Mouse (Mus musculus) limb, embryonic 15.5 days (tissue): Measurements from ENCODE around the gene Alx3. TPM values are rescaled to one million over a fixed set of nuclear protein-coding genes. Genes with fewer than 3 reads are reported as not detected.
"Not testable (repeated sequence)": the region's sequence is repeated elsewhere in the genome, so short reads cannot be mapped to it uniquely, and the experiment has no call there.

Source experiments
- ATAC-seq: fragments of 200-750 bp; cut with Nextera tagmentation; 2 replicates; pipeline ENCODE4 v1.8.0; 2017; ENCODE audit warnings: low read depth, moderate TSS enrichment; ENCODE audit not compliant: insufficient number of reproducible peaks, low FRiP score, low TSS enrichment
- H3K27ac ChIP-seq: fragments of 300-500 bp; sonication (generic); 2 replicates; pipeline ENCODE4 v1.5.1; 2015; ENCODE audit warnings: moderate library complexity, mild to moderate bottlenecking, inconsistent platforms
- H3K27me3 ChIP-seq: fragments of 300-500 bp; sonication (generic); 2 replicates; pipeline ENCODE4 v1.6.1; 2015; ENCODE audit warnings: inconsistent platforms
- H3K36me3 ChIP-seq: fragments of 300-500 bp; sonication (generic); 2 replicates; pipeline ENCODE4 v1.6.1; 2015; ENCODE audit warnings: inconsistent platforms
- H3K4me1 ChIP-seq: fragments of 300-500 bp; sonication (generic); 2 replicates; pipeline ENCODE4 v1.6.1; 2015; ENCODE audit warnings: inconsistent platforms
- H3K4me2 ChIP-seq: fragments of 300-500 bp; sonication (generic); 2 replicates; pipeline ENCODE4 v1.6.1; 2015; ENCODE audit warnings: mild to moderate bottlenecking, inconsistent platforms
- H3K4me3 ChIP-seq: fragments of 300-500 bp; sonication (generic); 2 replicates; pipeline ENCODE4 v1.5.1; 2015; ENCODE audit warnings: mild to moderate bottlenecking, inconsistent platforms
- H3K9ac ChIP-seq: fragments of 300-500 bp; sonication (generic); 2 replicates; pipeline ENCODE4 v1.6.1; 2015; ENCODE audit warnings: inconsistent platforms
- H3K9me3 ChIP-seq: fragments of 300-500 bp; sonication (generic); 2 replicates; pipeline ENCODE4 v1.6.1; 2016; ENCODE audit warnings: inconsistent platforms
- WGBS: fragments of 180-500 bp; shearing (Covaris S2); methylation state at CpG from one replicate; pipeline ENCODE4 v1.1.7; 2015; 5-methylcytosine and 5-hydroxymethylcytosine counted together
- polyA plus RNA-seq: library from polyadenylated mRNA; unstranded; fragments of >200 nt; fragmentation: Nextera tagmentation; extraction: Ambion mirVana; gene quantifications from 2 replicates; pipeline ENCODE4 v1.2.1, GENCODE M21; 2015

Alx3 gene
- polyA plus RNA-seq, 1 experiment from 2014 or later = 10.4 TPM

- WGBS = 88% methylated on average over 4 of the region's 4 CpGs
- Histone ChIP-seq H3K36me3 (peaks cover 41% of the 10 kb centered on the region), H3K9me3 (no peaks in the 10 kb centered on the region), H3K27me3 (no peaks in the 10 kb centered on the region), H3K4me3 (no peak overlapping the region), H3K9ac (no peak overlapping the region), H3K4me2 (no peak overlapping the region), H3K4me1 (peaks cover 14% of the 10 kb centered on the region), H3K27ac (no peak overlapping the region)
- no peak for ATAC-seq
These were observed 34.6 kb downstream of the Alx3 start for GRCm38 (mm10) chr3:107629411-107629810.

- peak; percentile 38 for ATAC-seq
- H3K27me3 ChIP-seq = no peaks in the 10 kb centered on the region
- H3K4me1 ChIP-seq = peaks cover 14% of the 10 kb centered on the region
- peak within 1 kb of the TSS; percentile 74 for H3K4me2 ChIP-seq
- H3K36me3 ChIP-seq = peaks cover 27% of the 10 kb centered on the region
- H3K9me3 ChIP-seq = no peaks in the 10 kb centered on the region
- peak within 1 kb of the TSS; percentile 95 for H3K27ac ChIP-seq
- WGBS = under 1% methylated on average over 48 of the region's 48 CpGs
- peak within 1 kb of the TSS; percentile 100 for H3K4me3 ChIP-seq
- peak within 1 kb of the TSS; percentile 99 for H3K9ac ChIP-seq
These were observed 36.1 kb downstream of the Alx3 start, which contains the start of gene Gm10961 for GRCm38 (mm10) chr3:107630682-107631522. TSS of gene Gm10961 (plus strand) at chr3:107631322.

- under 1% methylated on average over 35 of the region's 35 CpGs for WGBS
- peak within 1 kb of the TSS; percentile 99 for H3K9ac ChIP-seq
- H3K4me1 ChIP-seq = peaks cover 14% of the 10 kb centered on the region
- peak; percentile 91 for ATAC-seq
- peak within 1 kb of the TSS; percentile 100 for H3K4me3 ChIP-seq
- no peaks in the 10 kb centered on the region for H3K9me3 ChIP-seq
- no peaks in the 10 kb centered on the region for H3K27me3 ChIP-seq
- peak within 1 kb of the TSS; percentile 74 for H3K4me2 ChIP-seq
- H3K27ac ChIP-seq = peak within 1 kb of the TSS; percentile 95
- peaks cover 20% of the 10 kb centered on the region for H3K36me3 ChIP-seq
These were observed 36.7 kb downstream of the Alx3 start, which contains the start of gene Strip1 for GRCm38 (mm10) chr3:107631523-107631958. TSS of gene Strip1 (minus strand) at chr3:107631694.

GRCm38 (mm10) chr3:107632786-107633185, 38.0 kb downstream of the Alx3 start:
- Histone ChIP-seq H3K27me3 (no peaks in the 10 kb centered on the region), H3K9me3 (no peaks in the 10 kb centered on the region), H3K36me3 (peaks cover 8% of the 10 kb centered on the region), H3K4me2 (no peak overlapping the region), H3K9ac (no peak overlapping the region), H3K4me3 (no peak overlapping the region), H3K4me1 (peaks cover 14% of the 10 kb centered on the region), H3K27ac (no peak overlapping the region)
- ATAC-seq = no peak
- 79% methylated on average over 4 of the region's 4 CpGs for WGBS

GRCm38 (mm10) chr3:107633906-107634305, 39.1 kb downstream of the Alx3 start:
- Histone ChIP-seq H3K9ac (no peak overlapping the region), H3K9me3 (no peaks in the 10 kb centered on the region), H3K27ac (no peak overlapping the region), H3K27me3 (no peaks in the 10 kb centered on the region), H3K4me3 (no peak overlapping the region), H3K4me1 (peaks cover 14% of the 10 kb centered on the region), H3K4me2 (no peak overlapping the region), H3K36me3 (peaks cover under 1% of the 10 kb centered on the region; the same call in 1 of the 2 replicates)
- 86% methylated on average over 9 of the region's 9 CpGs for WGBS
- no peak for ATAC-seq

- 51% methylated on average over 8 of the region's 8 CpGs for WGBS
- H3K9me3 ChIP-seq = no peaks in the 10 kb centered on the region
- no peak overlapping the region for H3K9ac ChIP-seq
- H3K4me1 ChIP-seq = peaks cover under 1% of the 10 kb centered on the region; the same call in 1 of the 2 replicates
- no peak for ATAC-seq
- H3K4me2 ChIP-seq = no peak overlapping the region
- H3K27me3 ChIP-seq = no peaks in the 10 kb centered on the region
- no peaks in the 10 kb centered on the region for H3K36me3 ChIP-seq
- H3K4me3 ChIP-seq = no peak overlapping the region
- H3K27ac ChIP-seq = no peak overlapping the region
These were observed 41.0 kb downstream of the Alx3 start for GRCm38 (mm10) chr3:107635836-107636235.

- ATAC-seq = no peak
- H3K27me3 ChIP-seq = no peaks in the 10 kb centered on the region
- no peaks in the 10 kb centered on the region for H3K4me1 ChIP-seq
- H3K36me3 ChIP-seq = no peaks in the 10 kb centered on the region
- H3K4me2 ChIP-seq = no peak overlapping the region
- no peak overlapping the region for H3K27ac ChIP-seq
- H3K9ac ChIP-seq = no peak overlapping the region
- no peak overlapping the region for H3K4me3 ChIP-seq
- no peaks in the 10 kb centered on the region for H3K9me3 ChIP-seq
- WGBS = 69% methylated on average over 3 of the region's 3 CpGs
These were observed 41.4 kb downstream of the Alx3 start for GRCm38 (mm10) chr3:107636236-107636635.

- H3K9ac ChIP-seq = no peak overlapping the region
- 60% methylated on average over 5 of the region's 5 CpGs for WGBS
- H3K4me2 ChIP-seq = no peak overlapping the region
- no peaks in the 10 kb centered on the region for H3K27me3 ChIP-seq
- H3K27ac ChIP-seq = no peak overlapping the region
- H3K4me3 ChIP-seq = no peak overlapping the region
- no peaks in the 10 kb centered on the region for H3K4me1 ChIP-seq
- no peaks in the 10 kb centered on the region for H3K36me3 ChIP-seq
- ATAC-seq = no peak
- H3K9me3 ChIP-seq = no peaks in the 10 kb centered on the region
These were observed 42.9 kb downstream of the Alx3 start for GRCm38 (mm10) chr3:107637606-107638172.

- no peaks in the 10 kb centered on the region for H3K27me3 ChIP-seq
- WGBS = 75% methylated on average over 3 of the region's 3 CpGs
- no peaks in the 10 kb centered on the region for H3K9me3 ChIP-seq
- H3K4me1 ChIP-seq = no peaks in the 10 kb centered on the region
- no peak overlapping the region for H3K27ac ChIP-seq
- no peak for ATAC-seq
- no peak overlapping the region for H3K9ac ChIP-seq
- no peak overlapping the region for H3K4me2 ChIP-seq
- no peaks in the 10 kb centered on the region for H3K36me3 ChIP-seq
- no peak overlapping the region for H3K4me3 ChIP-seq
These were observed 52.1 kb downstream of the Alx3 start for GRCm38 (mm10) chr3:107646947-107647346.

- not testable (repeated sequence) for H3K4me3 ChIP-seq
These were observed 55.4 kb downstream of the Alx3 start for GRCm38 (mm10) chr3:107650276-107650675.

GRCm38 (mm10) chr3:107652968-107653367, 58.1 kb downstream of the Alx3 start:
- 89% methylated on average over 3 of the region's 3 CpGs for WGBS
- Histone ChIP-seq H3K9me3 (no peaks in the 10 kb centered on the region), H3K4me2 (no peak overlapping the region), H3K4me3 (no peak overlapping the region), H3K4me1 (no peaks in the 10 kb centered on the region), H3K27me3 (no peaks in the 10 kb centered on the region), H3K9ac (no peak overlapping the region), H3K27ac (no peak overlapping the region), H3K36me3 (no peaks in the 10 kb centered on the region)
- ATAC-seq = no peak

More at GRCm38 (mm10) chr3:107650276-107650675, 55.4 kb downstream of the Alx3 start:
- not testable (repeated sequence) for H3K27me3 ChIP-seq, H3K9me3 ChIP-seq, H3K4me1 ChIP-seq, H3K4me2 ChIP-seq, H3K27ac ChIP-seq, H3K36me3 ChIP-seq, H3K9ac ChIP-seq, ATAC-seq
- WGBS = 66% methylated on average over 5 of the region's 5 CpGs

GRCm38 (mm10) chr3:107654861-107655260, 60.0 kb downstream of the Alx3 start:
- Histone ChIP-seq H3K9ac (no peak overlapping the region), H3K27me3 (no peaks in the 10 kb centered on the region), H3K27ac (no peak overlapping the region), H3K4me1 (no peaks in the 10 kb centered on the region), H3K36me3 (peaks cover 13% of the 10 kb centered on the region; the same call in 1 of the 2 replicates), H3K9me3 (no peaks in the 10 kb centered on the region), H3K4me2 (no peak overlapping the region), H3K4me3 (no peak overlapping the region)
- no peak for ATAC-seq
- 74% methylated on average over 3 of the region's 3 CpGs for WGBS
